Mouse (Mus musculus) MEL (cell line): ENCODE data around the gene Cxcr5. TPM values are rescaled to one million over a fixed set of nuclear protein-coding genes. Genes with fewer than 3 reads are reported as not detected.

Source experiments
- DNase-seq: peaks from one replicate; pipeline ENCODE4 v3.0.0; 2011; ENCODE audit warnings: low read depth, low spot score
- H3K27ac ChIP-seq: 2 replicates; pipeline ENCODE4 v1.5.1; 2012; ENCODE audit warnings: low read depth, mild to moderate bottlenecking, control low read depth, low read length, moderate library complexity; ENCODE audit not compliant: control insufficient read depth
- H3K27me3 ChIP-seq, 2 experiments: fragments of 150-350 bp in 1 of 2; sonication (generic) in 1 of 2; 2 replicates each; pipeline ENCODE4 v1.6.1; 2012; ENCODE audit warnings: low read length in 2 of 2, mild to moderate bottlenecking in 2 of 2, improper control_type of control experiment in 1 of 2, moderate library complexity in 1 of 2; ENCODE audit not compliant: insufficient read depth in 2 of 2, control insufficient read depth in 1 of 2
- H3K36me3 ChIP-seq, 2 experiments: 2 replicates each; pipeline ENCODE4 v1.6.1; 2012 to 2014; ENCODE audit warnings: low read length in 2 of 2, improper control_type of control experiment in 1 of 2, inconsistent platforms in 1 of 2, mild to moderate bottlenecking in 1 of 2; ENCODE audit not compliant: insufficient read depth in 2 of 2, control insufficient read depth in 1 of 2
- H3K4me1 ChIP-seq, 2 experiments: fragments of 150-350 bp in 1 of 2; sonication (generic) in 1 of 2; 2 replicates each; pipeline ENCODE4 v1.6.1; 2012; ENCODE audit warnings: low read length in 2 of 2, improper control_type of control experiment in 1 of 2, mild to moderate bottlenecking in 1 of 2; ENCODE audit not compliant: insufficient read depth in 2 of 2, control insufficient read depth in 1 of 2
- H3K4me3 ChIP-seq, 2 experiments: fragments of 150-350 bp in 1 of 2; sonication (generic) in 1 of 2; 2 replicates each; pipeline ENCODE4 v1.5.1; 2012; ENCODE audit warnings: low read depth in 2 of 2, low read length in 2 of 2, mild to moderate bottlenecking in 2 of 2, moderate library complexity in 2 of 2, control low read depth in 1 of 2, improper control_type of control experiment in 1 of 2; ENCODE audit not compliant: control insufficient read depth in 1 of 2, insufficient read depth in 1 of 2
- H3K79me2 ChIP-seq: 2 replicates; pipeline ENCODE4 v1.6.1; 2012; ENCODE audit warnings: mild to moderate bottlenecking, low read length, moderate library complexity; ENCODE audit not compliant: control insufficient read depth, poor library complexity, insufficient read depth
- H3K9ac ChIP-seq: 2 replicates; pipeline ENCODE4 v1.6.1; 2012; ENCODE audit warnings: low read depth, mild to moderate bottlenecking, control low read depth, low read length, moderate library complexity; ENCODE audit not compliant: control insufficient read depth, poor library complexity, severe bottlenecking
- H3K9me3 ChIP-seq: fragments of 150-350 bp; sonication (generic); replicated peaks from 2 replicates; pipeline ENCODE4 v1.6.1; 2012; ENCODE audit warnings: mild to moderate bottlenecking, low read length, improper control_type of control experiment, moderate library complexity; ENCODE audit not compliant: insufficient read depth
- CHD1 ChIP-seq: IDR thresholded peaks from 2 replicates; pipeline ENCODE4 v1.6.1; 2012; ENCODE audit warnings: low read depth, mild to moderate bottlenecking, inconsistent platforms, low read length, improper control_type of control experiment
- CHD2 ChIP-seq: IDR thresholded peaks from 2 replicates; pipeline ENCODE4 v1.6.1; 2011; ENCODE audit warnings: low read length, improper control_type of control experiment
- E2F4 ChIP-seq: IDR thresholded peaks from 2 replicates; pipeline ENCODE4 v1.6.1; 2011; ENCODE audit warnings: low read depth, low read length, improper control_type of control experiment, borderline replicate concordance
- ELF1 ChIP-seq: IDR thresholded peaks from 2 replicates; pipeline ENCODE4 v1.6.1; 2014; ENCODE audit warnings: low read depth, mild to moderate bottlenecking, inconsistent platforms, low read length, improper control_type of control experiment, moderate library complexity
- ETS1 ChIP-seq: IDR thresholded peaks from 2 replicates; pipeline ENCODE4 v1.6.1; 2012; ENCODE audit warnings: low read depth, mild to moderate bottlenecking, inconsistent platforms, low read length, improper control_type of control experiment, moderate library complexity
- HCFC1 ChIP-seq: IDR thresholded peaks from 2 replicates; pipeline ENCODE4 v1.6.1; 2012; ENCODE audit warnings: low read depth, mild to moderate bottlenecking, inconsistent platforms, low read length, improper control_type of control experiment, moderate library complexity
- KAT2A ChIP-seq: conservative IDR thresholded peaks from 2 replicates; pipeline ENCODE4 v1.6.1; 2012; ENCODE audit warnings: low read depth, low read length, improper control_type of control experiment, inconsistent platforms
- MAFK ChIP-seq: IDR thresholded peaks from 2 replicates; pipeline ENCODE4 v1.6.1; 2011; ENCODE audit warnings: low read depth, mild to moderate bottlenecking, low read length, improper control_type of control experiment, borderline replicate concordance
- MAX ChIP-seq: IDR thresholded peaks from 2 replicates; pipeline ENCODE4 v1.6.1; 2011; ENCODE audit warnings: low read length, improper control_type of control experiment
- MEF2A ChIP-seq: IDR thresholded peaks from 2 replicates; pipeline ENCODE4 v1.6.1; 2014; ENCODE audit warnings: low read depth, mild to moderate bottlenecking, inconsistent platforms, low read length, improper control_type of control experiment; ENCODE audit not compliant: poor library complexity, insufficient replicate concordance, severe bottlenecking; ENCODE audit errors: extremely low read depth
- MXI1 ChIP-seq: IDR thresholded peaks from 2 replicates; pipeline ENCODE4 v1.6.1; 2011; ENCODE audit warnings: mild to moderate bottlenecking, low read depth, low read length, improper control_type of control experiment
- MYC ChIP-seq: IDR thresholded peaks from 2 replicates; pipeline ENCODE4 v1.6.1; 2011; ENCODE audit warnings: low read depth, mild to moderate bottlenecking, low read length, improper control_type of control experiment, moderate library complexity
- NELFE ChIP-seq: IDR thresholded peaks from 2 replicates; pipeline ENCODE4 v1.6.1; 2011; ENCODE audit warnings: low read depth, low read length, improper control_type of control experiment
- POLR2A ChIP-seq, 2 experiments: IDR thresholded peaks; 2 replicates each; pipeline ENCODE4 v1.6.1; 2011 to 2012; ENCODE audit warnings: low read length in 2 of 2, mild to moderate bottlenecking in 2 of 2, control low read depth in 1 of 2, improper control_type of control experiment in 1 of 2, low read depth in 1 of 2, moderate library complexity in 1 of 2; ENCODE audit not compliant: control insufficient read depth in 1 of 2, insufficient read depth in 1 of 2, poor library complexity in 1 of 2
- POLR2AphosphoS5 ChIP-seq: IDR thresholded peaks from 2 replicates; pipeline ENCODE4 v1.6.1; 2012; ENCODE audit warnings: low read depth, borderline replicate concordance, mild to moderate bottlenecking, inconsistent platforms, low read length, moderate library complexity, mixed read lengths
- RAD21 ChIP-seq: IDR thresholded peaks from 2 replicates; pipeline ENCODE4 v1.6.1; 2011; ENCODE audit warnings: mild to moderate bottlenecking, low read depth, low read length, improper control_type of control experiment
- RCOR1 ChIP-seq: IDR thresholded peaks from 2 replicates; pipeline ENCODE4 v1.6.1; 2012; ENCODE audit warnings: low read depth, mild to moderate bottlenecking, inconsistent platforms, low read length, improper control_type of control experiment
- SIN3A ChIP-seq: IDR thresholded peaks from 2 replicates; pipeline ENCODE4 v1.6.1; 2012; ENCODE audit warnings: low read length, improper control_type of control experiment, inconsistent platforms
- SMC3 ChIP-seq: IDR thresholded peaks from 2 replicates; pipeline ENCODE4 v1.6.1; 2011; ENCODE audit warnings: low read depth, low read length, improper control_type of control experiment
- TBP ChIP-seq: IDR thresholded peaks from 2 replicates; pipeline ENCODE4 v1.8.0; 2011; ENCODE audit warnings: low read depth, low read length, improper control_type of control experiment
- TCF12 ChIP-seq: IDR thresholded peaks from 2 replicates; pipeline ENCODE4 v1.6.1; 2014; ENCODE audit warnings: low read depth, mild to moderate bottlenecking, inconsistent platforms, low read length, improper control_type of control experiment, moderate library complexity
- USF1 ChIP-seq: IDR thresholded peaks from 2 replicates; pipeline ENCODE4 v1.6.1; 2014; ENCODE audit warnings: low read depth, mild to moderate bottlenecking, inconsistent platforms, low read length, improper control_type of control experiment, moderate library complexity
- ZC3H11A ChIP-seq: IDR thresholded peaks from 2 replicates; pipeline ENCODE4 v1.6.1; 2012; ENCODE audit warnings: low read depth, mild to moderate bottlenecking, inconsistent platforms, low read length, improper control_type of control experiment
- ZKSCAN1 ChIP-seq: IDR thresholded peaks from 2 replicates; pipeline ENCODE4 v1.6.1; 2012; ENCODE audit warnings: low read depth, mild to moderate bottlenecking, inconsistent platforms, low read length, improper control_type of control experiment, moderate library complexity
- ZMIZ1 ChIP-seq: IDR thresholded peaks from 2 replicates; pipeline ENCODE4 v1.6.1; 2012; ENCODE audit warnings: low read depth, mild to moderate bottlenecking, inconsistent platforms, low read length, improper control_type of control experiment, moderate library complexity
- polyA plus RNA-seq, 2 experiments: library from polyadenylated mRNA; stranded (reverse) in 1 of 2; unstranded in 1 of 2; fragments of >175 nt in 1 of 2; fragments of >200 nt in 1 of 2; gene quantifications; 2 replicates each; pipeline versions ENCODE4 v1.2.1 to v1.2.4; 2012; ENCODE audit warnings: low replicate concordance in 2 of 2, low read depth in 1 of 2; ENCODE audit not compliant: insufficient read length in 2 of 2, insufficient read depth in 1 of 2, missing spikeins in 1 of 2
- total RNA-seq: library from RNA; depleted of rRNA; stranded (reverse); fragments of 300-350 nt; gene quantifications from 2 replicates; pipeline ENCODE4 v1.2.3, GENCODE M21; 2012

Gene Cxcr5
- total and polyA plus RNA-seq, 3 experiments = 0.18 TPM; not detected in 2

GRCm38 (mm10) chr9:44483510-44484044, 78.1 kb downstream of the Cxcr5 start:
- peak overlapping the region; percentile 85 to 90 for H3K4me3 ChIP-seq
- peaks cover 4% of the 10 kb centered on the region; the same call in 1 of the 2 replicates for H3K79me2 ChIP-seq
- H3K36me3 ChIP-seq = no peaks in the 10 kb centered on the region
- H3K27ac ChIP-seq = no peak overlapping the region
- peak overlapping the region; percentile 74 for H3K9ac ChIP-seq
- H3K4me1 ChIP-seq = no peaks in the 10 kb centered on the region
- H3K27me3 ChIP-seq = no peaks in the 10 kb centered on the region
- TF ChIP-seq ZMIZ1 = no peak
- peak; percentile 92 for TF ChIP-seq HCFC1
- TF ChIP-seq MXI1 = no peak
- no peak for TF ChIP-seq MAFK
- TF ChIP-seq KAT2A = peak; percentile 63; the same call in 1 of the 2 replicates
- TF ChIP-seq SIN3A = peak; percentile 71
- no peak for TF ChIP-seq RAD21
- H3K9me3 ChIP-seq = no peaks in the 10 kb centered on the region
- DNase-seq = peak; percentile 67

DNA sequence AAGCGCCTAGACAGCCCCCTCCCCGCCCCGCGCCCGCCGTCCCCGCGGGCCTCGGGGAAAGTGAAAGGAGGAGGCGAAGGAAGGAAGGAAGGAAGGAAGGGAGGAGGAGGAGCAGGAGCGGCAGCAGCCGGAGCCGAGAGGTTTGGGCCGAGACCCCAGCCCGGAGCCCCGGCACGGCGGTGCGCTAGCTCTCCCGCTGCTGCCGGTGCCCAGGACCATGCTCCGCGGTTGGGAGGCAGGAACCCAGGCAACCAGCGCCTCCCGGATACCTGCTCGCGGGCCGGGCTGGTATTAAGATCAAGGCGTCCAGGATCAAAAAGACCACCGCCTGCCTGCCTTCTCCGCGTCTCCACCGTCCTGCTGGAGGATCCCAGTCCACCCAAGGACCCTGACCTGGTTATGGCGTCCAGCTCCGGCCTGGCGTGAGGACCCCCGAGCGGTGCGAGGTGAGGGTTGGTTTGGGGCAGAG, 78.6 kb downstream of the Cxcr5 start:
- no peaks in the 10 kb centered on the region for H3K36me3 ChIP-seq
- TF ChIP-seq MAX = no peak
- H3K4me3 ChIP-seq = peak overlapping the region; percentile 85 to 90
- no peaks in the 10 kb centered on the region for H3K27me3 ChIP-seq
- peaks cover 4% of the 10 kb centered on the region; the same call in 1 of the 2 replicates for H3K79me2 ChIP-seq
- peak; percentile 35 for DNase-seq
- H3K27ac ChIP-seq = no peak overlapping the region
- H3K4me1 ChIP-seq = peaks cover 0 to under 1% of the 10 kb centered on the region in 2 experiments; a peak in 1 of 4 replicates
- peak overlapping the region; percentile 74 for H3K9ac ChIP-seq
- no peaks in the 10 kb centered on the region for H3K9me3 ChIP-seq

DNA sequence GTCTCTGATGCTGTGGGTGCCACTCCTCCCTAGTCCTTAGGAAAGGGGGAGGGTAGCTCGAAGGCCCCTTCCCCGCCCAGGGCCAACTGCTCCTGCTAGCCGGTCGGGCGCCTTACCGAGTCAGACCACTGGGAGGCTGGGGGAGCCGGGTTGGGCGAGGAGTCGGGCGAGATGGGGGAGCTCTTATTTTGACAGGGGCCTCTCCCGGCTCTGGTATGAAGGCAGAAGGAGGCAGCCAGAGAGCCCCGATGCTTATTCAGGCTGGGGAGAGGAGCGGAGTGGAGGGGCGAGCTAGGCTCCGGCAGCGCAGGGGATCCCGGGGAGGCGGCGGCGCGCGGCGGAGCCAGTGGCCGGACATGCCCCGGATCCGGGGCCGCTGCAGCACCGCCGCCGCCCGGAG, 79.1 kb downstream of the Cxcr5 start, which contains the start of gene Bcl9l:
Bcl9l (plus strand) TSS at position 274 of the 400 bp plus-strand sequence.
- Histone ChIP-seq H3K9ac (peak within 1 kb of the TSS; percentile 74), H3K4me3 (peak within 1 kb of the TSS; percentile 85 to 90), H3K27ac (no peak within 1 kb of the TSS), H3K27me3 (no peaks in the 10 kb centered on the region), H3K9me3 (no peaks in the 10 kb centered on the region), H3K79me2 (peaks cover 4% of the 10 kb centered on the region; the same call in 1 of the 2 replicates), H3K4me1 (peaks cover 2 to 3% of the 10 kb centered on the region in 2 experiments; a peak in 1 of 4 replicates), H3K36me3 (no peaks in the 10 kb centered on the region)
- peak; percentile 91 for DNase-seq
- TF ChIP-seq RAD21 = no peak; the same call in 1 of the 2 replicates
- TF ChIP-seq ZC3H11A = no peak
- no peak for TF ChIP-seq USF1
- TF ChIP-seq CHD2 = no peak
- no peak for TF ChIP-seq MYC
- TF ChIP-seq POLR2AphosphoS5 = no peak
- peak; percentile 23; the same call in 1 of the 2 replicates for TF ChIP-seq TCF12
- TF ChIP-seq POLR2A (IDR thresholded peaks at IDR 0.05; ENCODE audit: control insufficient read depth in 1 of 2, insufficient read depth in 1 of 2, low read depth in 1 of 2, low read length in 2 of 2, poor library complexity in 1 of 2) = peak in 1 of 2 experiments; percentile 47; a peak in 2 of 4 replicates
- TF ChIP-seq SMC3 = peak; percentile 48
- TF ChIP-seq ZKSCAN1 = no peak
- no peak for TF ChIP-seq E2F4
- peak; percentile 33 for TF ChIP-seq NELFE
- TF ChIP-seq MAX = no peak
- no peak for TF ChIP-seq ELF1
- no peak for TF ChIP-seq MEF2A
- TF ChIP-seq CHD1 = no peak
- peak; percentile 36; the same call in 1 of the 2 replicates for TF ChIP-seq TBP
- TF ChIP-seq SIN3A = peak; percentile 89
- no peak for TF ChIP-seq RCOR1
- peak; percentile 71 for TF ChIP-seq HCFC1
- TF ChIP-seq ETS1 = peak; percentile 43
- TF ChIP-seq MAFK = no peak
